Mouse (Mus musculus) right cerebral cortex, postnatal 4 days (tissue): ENCODE results near the gene Saxo1.

Source experiments
- DNase-seq: peaks from one replicate; pipeline ENCODE4 v3.0.0-alpha.2; 2022

Gene Saxo1

GRCm38 (mm10) chr4:86558228-86558627 is at the start of gene Saxo1:
Gene Saxo1 (minus strand): TSS chr4:86558328.
- DNase-seq, result no peak

GRCm38 (mm10) chr4:86591304-86591703 is 33.2 kb upstream of the Saxo1 start:
- no peak for DNase-seq

- no peak for DNase-seq
These were observed 30.1 kb upstream of the Saxo1 start for GRCm38 (mm10) chr4:86588236-86588635.

GRCm38 (mm10) chr4:86580591-86580990 is 22.5 kb upstream of the Saxo1 start:
- no peak for DNase-seq

- DNase-seq, result no peak
These were observed 21.9 kb upstream of the Saxo1 start for GRCm38 (mm10) chr4:86580056-86580455.

GRCm38 (mm10) chr4:86576630-86577225 is 18.6 kb upstream of the Saxo1 start:
- DNase-seq, result no peak

- peak; percentile 13 for DNase-seq
These were observed 18.0 kb upstream of the Saxo1 start for GRCm38 (mm10) chr4:86576120-86576541.

- DNase-seq, result peak; percentile 95
These were observed 17.3 kb upstream of the Saxo1 start, which contains the start of gene Rraga for GRCm38 (mm10) chr4:86575283-86575983. Gene Rraga (plus strand): TSS chr4:86575668.

GRCm38 (mm10) chr4:86574939-86575282 is 16.8 kb upstream of the Saxo1 start:
- DNase-seq, result no peak

- no peak for DNase-seq
These were observed 2.9 kb upstream of the Saxo1 start for GRCm38 (mm10) chr4:86561061-86561460.

GRCm38 (mm10) chr4:86559006-86559405 is 878 bp upstream of the Saxo1 start:
- DNase-seq, result no peak

- no peak for DNase-seq
These were observed 757 bp downstream of the Saxo1 start for GRCm38 (mm10) chr4:86557371-86557770.

- DNase-seq, result no peak
These were observed 3.0 kb downstream of the Saxo1 start for GRCm38 (mm10) chr4:86555035-86555707.

- DNase-seq, result no peak
These were observed 9.8 kb downstream of the Saxo1 start for GRCm38 (mm10) chr4:86548332-86548731.

GRCm38 (mm10) chr4:86545615-86546014 is 12.5 kb downstream of the Saxo1 start:
- no peak for DNase-seq

GRCm38 (mm10) chr4:86543999-86544398 is 14.1 kb downstream of the Saxo1 start:
- DNase-seq, result no peak

GRCm38 (mm10) chr4:86541573-86541972 is 16.6 kb downstream of the Saxo1 start:
- no peak for DNase-seq

- DNase-seq, result no peak
These were observed 19.2 kb downstream of the Saxo1 start for GRCm38 (mm10) chr4:86538936-86539335.

GRCm38 (mm10) chr4:86537972-86538371 is 20.2 kb downstream of the Saxo1 start:
- DNase-seq, result peak; percentile 35

- DNase-seq, result no peak
These were observed 24.0 kb downstream of the Saxo1 start for GRCm38 (mm10) chr4:86534091-86534481.

GRCm38 (mm10) chr4:86533406-86534090 is 24.6 kb downstream of the Saxo1 start:
- no peak for DNase-seq

- DNase-seq, result no peak
These were observed 29.0 kb downstream of the Saxo1 start for GRCm38 (mm10) chr4:86529161-86529560.
